In genomic region chr8:128517546-128518102, GRCm38 (mm10) we compare ENCODE assay signal across 15 mouse cellular contexts.
A peak's percentile ranks its signal among the peaks of the same experiment; 100 is the strongest.
DNase-seq lines count a peak whose midpoint lies in the region; ATAC-seq and TF ChIP-seq lines count a peak whose summit lies in the region.
"Had no signal": no experiment of that assay in that cellular context is flagged by ENCODE, and none has a peak within 500 bp of the region (broad histone marks: within the 10 kb centered on the region; RNA-seq: fewer than 3 reads in every experiment).

No protein-coding gene starts in this region.

- H3K36me3 ChIP-seq in lung, postnatal 0 days (ENCODE audit: insufficient read depth, low read length), result no peaks in the 10 kb centered on the region
- H3K36me3 ChIP-seq in midbrain, embryonic 10.5 days, result no peaks in the 10 kb centered on the region
- H3K36me3 ChIP-seq: hindbrain, embryonic 15.5 days had no signal

- intact Hi-C loops in gastrocnemius, postnatal 14 days (cut with DNase I; ENCODE audit: low total_unique reads), result no loop called here
- intact Hi-C loops in left cerebral cortex, postnatal 14 days (cut with DNase I), result loop anchor here (5.0 to 10.0 kb wide), 2 partner anchors 45 to 207 kb away; no protein-coding TSS in a partner anchor

- peak; percentile 48 for DNase-seq in heart, adult 11 months
- no peak for DNase-seq in heart, adult 8-10 months (ENCODE audit: low spot score)
- DNase-seq in lung, postnatal 0 days (ENCODE audit: low spot score), result no peak
- no peak for DNase-seq in lung, postnatal 25 days (ENCODE audit: low spot score)
- no peak for DNase-seq in gastrocnemius, postnatal 14 days
- DNase-seq in left cerebral cortex, postnatal 14 days (ENCODE audit: low spot score in 2 of 2), result no peak
- no peak for DNase-seq in midbrain, embryonic 10.5 days (ENCODE audit: low spot score)
- DNase-seq: cerebellum, adult 11 months; cerebellum, postnatal 36 days; left cerebral cortex, postnatal 4 days; right cerebral cortex, adult 18-20 months had no signal

- no peak for ATAC-seq in lung, postnatal 0 days
- peak; percentile 83 for ATAC-seq in granulocyte monocyte progenitor cell, adult 5-6 weeks (replicated peaks; ENCODE audit: poor library complexity, severe bottlenecking)
- ATAC-seq: forebrain, embryonic 16.5 days had no signal

- no peak overlapping the region for H3K4me2 ChIP-seq in lung, postnatal 0 days (replicated peaks; ENCODE audit: low read depth, low read length)
- H3K4me2 ChIP-seq: hindbrain, embryonic 15.5 days; liver, embryonic 11.5 days had no signal

- H3K9me3 ChIP-seq in lung, postnatal 0 days (ENCODE audit: low read length), result no peaks in the 10 kb centered on the region
- no peaks in the 10 kb centered on the region for H3K9me3 ChIP-seq in midbrain, embryonic 10.5 days (replicated peaks)
- H3K9me3 ChIP-seq: hindbrain, embryonic 15.5 days had no signal

- no peak overlapping the region for H3K4me3 ChIP-seq in lung, postnatal 0 days (ENCODE audit: low read depth, low read length)
- no peak overlapping the region for H3K4me3 ChIP-seq in midbrain, embryonic 10.5 days
- H3K4me3 ChIP-seq: hindbrain, embryonic 15.5 days had no signal

- no peak overlapping the region for H3K9ac ChIP-seq in lung, postnatal 0 days (replicated peaks; ENCODE audit: low read depth)
- H3K9ac ChIP-seq: hindbrain, embryonic 15.5 days had no signal

- H3K27me3 ChIP-seq in lung, postnatal 0 days (replicated peaks; ENCODE audit: insufficient read depth, low read length), result no peaks in the 10 kb centered on the region
- H3K27me3 ChIP-seq in midbrain, embryonic 10.5 days (ENCODE audit: low read depth, poor library complexity, severe bottlenecking), result peaks cover 24% of the 10 kb centered on the region
- H3K27me3 ChIP-seq: hindbrain, embryonic 15.5 days had no signal

- no peaks in the 10 kb centered on the region for H3K4me1 ChIP-seq in lung, postnatal 0 days (ENCODE audit: insufficient read depth, low read depth, low read length)
- H3K4me1 ChIP-seq in midbrain, embryonic 10.5 days, result peaks cover 22% of the 10 kb centered on the region
- H3K4me1 ChIP-seq: hindbrain, embryonic 15.5 days had no signal

- TF ChIP-seq CTCF in lung, postnatal 0 days (IDR thresholded peaks at IDR 0.05), result peak; percentile 29

- 44% methylated on average over 4 of the region's 4 CpGs for WGBS in lung, postnatal 0 days
- WGBS in midbrain, embryonic 10.5 days, result 83% methylated on average over 4 of the region's 4 CpGs

- H3K27ac ChIP-seq in lung, postnatal 0 days (ENCODE audit: low read length), result no peak overlapping the region
- H3K27ac ChIP-seq in midbrain, embryonic 10.5 days (replicated peaks), result no peak overlapping the region
- H3K27ac ChIP-seq: hindbrain, embryonic 15.5 days had no signal

- no peak for TF ChIP-seq EP300 in lung, postnatal 0 days (IDR thresholded peaks at IDR 0.05)
